Mouse (Mus musculus) myocyte (in vitro differentiated cells): ENCODE data around the gene Rasal1. TPM values are rescaled to one million over a fixed set of nuclear protein-coding genes. Genes with fewer than 3 reads are reported as not detected.

Experiments used
- polyA plus RNA-seq: library from polyadenylated mRNA; unstranded; fragments of >200 nt; fragmentation: generic; extraction: Trizol; gene quantifications from one replicate; pipeline ENCODE4 v1.2.1, GENCODE M21; 2012; ENCODE audit warnings: missing spikeins

Rasal1 gene
- polyA plus RNA-seq, 1 experiment: 0.01 TPM

Other genes starting within 250 kb of the Rasal1 start
- not detected for gene Lhx5, start 217.1 kb upstream of the Rasal1 start, polyA plus RNA-seq
- 1.4 TPM for gene Sdsl, start 176.0 kb upstream of the Rasal1 start, polyA plus RNA-seq
- gene Sds, start 172.3 kb upstream of the Rasal1 start, polyA plus RNA-seq: not detected
- 75.3 TPM for gene Plbd2, start 145.2 kb upstream of the Rasal1 start, polyA plus RNA-seq
- 19.6 TPM for gene Slc8b1, start 137.6 kb upstream of the Rasal1 start, polyA plus RNA-seq
- gene Tpcn1, start 60.1 kb upstream of the Rasal1 start, polyA plus RNA-seq: 88.7 TPM
- 0.91 TPM for gene Iqcd, start 59.8 kb upstream of the Rasal1 start, polyA plus RNA-seq
- gene Rita1, start 36.2 kb upstream of the Rasal1 start, polyA plus RNA-seq: 14.7 TPM
- gene Ddx54, start 36.1 kb upstream of the Rasal1 start, polyA plus RNA-seq: 56.3 TPM
- gene Cfap73, start 14.6 kb upstream of the Rasal1 start, polyA plus RNA-seq: not detected
- not detected for gene Dtx1, start 63.1 kb downstream of the Rasal1 start, polyA plus RNA-seq
- not detected for gene Oas2, start 101.0 kb downstream of the Rasal1 start, polyA plus RNA-seq
- gene Oas3, start 128.8 kb downstream of the Rasal1 start, polyA plus RNA-seq: 0.01 TPM
- not detected for gene Oas1e, start 146.7 kb downstream of the Rasal1 start, polyA plus RNA-seq
- gene Oas1c, start 163.7 kb downstream of the Rasal1 start, polyA plus RNA-seq: 0.01 TPM
- not detected for gene Oas1f, start 198.6 kb downstream of the Rasal1 start, polyA plus RNA-seq
- not detected for gene Oas1h, start 212.6 kb downstream of the Rasal1 start, polyA plus RNA-seq
- gene Oas1g, start 238.8 kb downstream of the Rasal1 start, polyA plus RNA-seq: not detected